Mouse (Mus musculus) kidney, postnatal 4 days (tissue): Measurements from ENCODE around the gene Bmpr1a.
"Not testable (repeated sequence)": the region's sequence is repeated elsewhere in the genome, so short reads cannot be mapped to it uniquely, and the experiment has no call there.

Experiments used
- DNase-seq, 2 experiments: peaks; one replicate each; pipeline ENCODE4 v3.0.0; 2021; ENCODE audit warnings: mixed read lengths in 2 of 2

The Bmpr1a gene

GRCm38 (mm10) chr14:34378560-34379331 is 124.4 kb downstream of the Bmpr1a start:
- peak; percentile 53 to 76 for DNase-seq

- no peak for DNase-seq
Measured at GRCm38 (mm10) chr14:34377121-34377520, 126.0 kb downstream of the Bmpr1a start.

GRCm38 (mm10) chr14:34375941-34376340 is 127.2 kb downstream of the Bmpr1a start:
- DNase-seq = no peak

GRCm38 (mm10) chr14:34375415-34375904 is 127.7 kb downstream of the Bmpr1a start, which contains the start of gene Mmrn2:
TSS of gene Mmrn2 (plus strand) at chr14:34375465.
- no peak for DNase-seq

- peak; percentile 38 to 50 for DNase-seq
Measured at GRCm38 (mm10) chr14:34374577-34374976, 128.6 kb downstream of the Bmpr1a start, which contains the start of gene Sncg. TSS of gene Sncg (minus strand) at chr14:34374789.

GRCm38 (mm10) chr14:34373581-34373980 is 129.6 kb downstream of the Bmpr1a start:
- no peak for DNase-seq

- DNase-seq = peak; percentile 78 to 80
Measured at GRCm38 (mm10) chr14:34372646-34373045, 130.5 kb downstream of the Bmpr1a start.

- DNase-seq = no peak
Measured at GRCm38 (mm10) chr14:34371763-34372162, 131.4 kb downstream of the Bmpr1a start.

GRCm38 (mm10) chr14:34370921-34371320 is 132.2 kb downstream of the Bmpr1a start:
- no peak for DNase-seq

- peak in 1 of 2 experiments; percentile 17 for DNase-seq
Measured at GRCm38 (mm10) chr14:34370203-34370602, 132.9 kb downstream of the Bmpr1a start.

- no peak for DNase-seq
Measured at GRCm38 (mm10) chr14:34365147-34365507, 138.0 kb downstream of the Bmpr1a start.

GRCm38 (mm10) chr14:34364254-34365146 is 138.6 kb downstream of the Bmpr1a start:
- not testable (repeated sequence) for DNase-seq

- peak; percentile 72 to 82 for DNase-seq
Measured at GRCm38 (mm10) chr14:34363490-34364253, 139.5 kb downstream of the Bmpr1a start.

- peak; percentile 74 to 84 for DNase-seq
Measured at GRCm38 (mm10) chr14:34362726-34363445, 140.3 kb downstream of the Bmpr1a start.

- no peak for DNase-seq
Measured at GRCm38 (mm10) chr14:34362135-34362534, 141.0 kb downstream of the Bmpr1a start.
